Mouse (Mus musculus): ENCODE results near the gene Cyb5rl. TPM values are rescaled to one million over a fixed set of nuclear protein-coding genes. Genes with fewer than 3 reads are reported as not detected.

The Cyb5rl gene
- polyA plus RNA-seq, 1 experiment, result 4.8 TPM

DNA sequence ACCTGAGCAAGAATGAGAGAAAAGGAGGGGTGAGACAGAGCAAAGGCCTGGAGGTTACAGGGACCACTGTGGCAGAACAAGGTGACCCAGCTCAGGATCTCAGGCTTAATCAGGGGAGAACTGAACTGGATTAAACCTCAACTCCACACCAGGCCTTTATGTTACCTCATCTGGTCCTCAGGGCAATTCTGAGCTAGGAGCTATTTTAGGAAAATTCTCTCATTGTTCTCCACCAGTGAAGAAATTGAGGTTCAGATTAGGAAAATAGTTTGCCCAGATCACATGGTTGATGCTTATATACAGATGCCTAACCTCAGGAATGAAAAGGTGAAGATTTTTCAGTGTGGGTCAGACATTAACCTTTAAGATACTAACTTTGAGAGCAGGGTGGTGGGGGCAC lies 12.9 kb downstream of the Cyb5rl start:
- H3K27me3 ChIP-seq (ENCODE audit: control insufficient read depth, insufficient read depth, low read length, poor library complexity, severe bottlenecking), result no peaks in the 10 kb centered on the region
- H3K9me3 ChIP-seq (replicated peaks; ENCODE audit: control insufficient read depth, insufficient read depth, low read length, poor library complexity, severe bottlenecking), result no peaks in the 10 kb centered on the region
- TF ChIP-seq EP300 (IDR thresholded peaks at IDR 0.05; ENCODE audit: insufficient read depth, low read depth, low read length) (no peak), POLR2A (IDR thresholded peaks at IDR 0.05; ENCODE audit: insufficient read depth, low read length) (no peak), CTCF (IDR thresholded peaks at IDR 0.05; ENCODE audit: low read depth, low read length) (no peak)
- H3K9ac ChIP-seq (ENCODE audit: low read depth, poor library complexity, severe bottlenecking), result no peak overlapping the region
- no peak overlapping the region for H3K27ac ChIP-seq (ENCODE audit: insufficient read depth, low read length)
- no peak overlapping the region for H3K4me3 ChIP-seq (ENCODE audit: low read depth, low read length)
- H3K4me1 ChIP-seq (ENCODE audit: control insufficient read depth, insufficient read depth, low read length), result no peaks in the 10 kb centered on the region
- H3K36me3 ChIP-seq (ENCODE audit: control insufficient read depth, insufficient read depth, low read length, poor library complexity, severe bottlenecking), result no peaks in the 10 kb centered on the region

GRCm38 (mm10) chr4:107082185-107082584 lies 15.4 kb downstream of the Cyb5rl start:
- no peaks in the 10 kb centered on the region for H3K9me3 ChIP-seq (replicated peaks; ENCODE audit: control insufficient read depth, insufficient read depth, low read length, poor library complexity, severe bottlenecking)
- H3K4me1 ChIP-seq (ENCODE audit: control insufficient read depth, insufficient read depth, low read length), result no peaks in the 10 kb centered on the region
- H3K9ac ChIP-seq (ENCODE audit: low read depth, poor library complexity, severe bottlenecking), result no peak overlapping the region
- H3K27ac ChIP-seq (ENCODE audit: insufficient read depth, low read length), result no peak overlapping the region
- H3K36me3 ChIP-seq (ENCODE audit: control insufficient read depth, insufficient read depth, low read length, poor library complexity, severe bottlenecking), result no peaks in the 10 kb centered on the region
- no peak for TF ChIP-seq CTCF (IDR thresholded peaks at IDR 0.05; ENCODE audit: low read depth, low read length)
- no peak for TF ChIP-seq EP300 (IDR thresholded peaks at IDR 0.05; ENCODE audit: insufficient read depth, low read depth, low read length)
- no peak for TF ChIP-seq POLR2A (IDR thresholded peaks at IDR 0.05; ENCODE audit: insufficient read depth, low read length)
- H3K4me3 ChIP-seq (ENCODE audit: low read depth, low read length), result no peak overlapping the region
- H3K27me3 ChIP-seq (ENCODE audit: control insufficient read depth, insufficient read depth, low read length, poor library complexity, severe bottlenecking), result no peaks in the 10 kb centered on the region

DNA sequence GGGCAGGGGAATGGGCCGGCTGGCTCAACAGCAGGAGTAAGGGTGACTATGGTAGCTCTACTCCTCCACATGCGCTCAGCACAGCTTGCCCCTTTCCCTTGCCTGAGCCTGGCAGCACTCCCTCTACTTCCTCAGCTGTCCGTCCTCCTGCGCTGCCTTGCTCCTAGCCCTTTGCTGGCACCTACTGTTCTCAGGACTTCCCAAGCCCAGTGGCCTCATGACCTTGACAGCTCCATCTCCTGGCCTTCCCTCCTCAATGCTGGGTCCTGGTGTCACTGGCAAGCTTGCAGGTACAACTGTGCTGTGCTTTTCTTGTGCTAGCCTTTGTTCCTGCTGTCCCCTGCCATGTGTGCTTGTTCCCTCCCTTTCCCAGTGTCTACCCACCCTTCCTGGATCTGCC lies 16.3 kb downstream of the Cyb5rl start:
- TF ChIP-seq EP300 (IDR thresholded peaks at IDR 0.05; ENCODE audit: insufficient read depth, low read depth, low read length), result no peak
- no peak for TF ChIP-seq CTCF (IDR thresholded peaks at IDR 0.05; ENCODE audit: low read depth, low read length)
- no peak for TF ChIP-seq POLR2A (IDR thresholded peaks at IDR 0.05; ENCODE audit: insufficient read depth, low read length)
- H3K9ac ChIP-seq (ENCODE audit: low read depth, poor library complexity, severe bottlenecking), result no peak overlapping the region
- H3K4me1 ChIP-seq (ENCODE audit: control insufficient read depth, insufficient read depth, low read length), result no peaks in the 10 kb centered on the region
- no peak overlapping the region for H3K27ac ChIP-seq (ENCODE audit: insufficient read depth, low read length)
- H3K4me3 ChIP-seq (ENCODE audit: low read depth, low read length), result no peak overlapping the region
- H3K36me3 ChIP-seq (ENCODE audit: control insufficient read depth, insufficient read depth, low read length, poor library complexity, severe bottlenecking), result no peaks in the 10 kb centered on the region
- H3K9me3 ChIP-seq (replicated peaks; ENCODE audit: control insufficient read depth, insufficient read depth, low read length, poor library complexity, severe bottlenecking), result no peaks in the 10 kb centered on the region
- H3K27me3 ChIP-seq (ENCODE audit: control insufficient read depth, insufficient read depth, low read length, poor library complexity, severe bottlenecking), result no peaks in the 10 kb centered on the region

GRCm38 (mm10) chr4:107084343-107084742 lies 17.6 kb downstream of the Cyb5rl start:
- Histone ChIP-seq H3K4me3 (ENCODE audit: low read depth, low read length) (no peak overlapping the region), H3K4me1 (ENCODE audit: control insufficient read depth, insufficient read depth, low read length) (no peaks in the 10 kb centered on the region), H3K9me3 (replicated peaks; ENCODE audit: control insufficient read depth, insufficient read depth, low read length, poor library complexity, severe bottlenecking) (no peaks in the 10 kb centered on the region), H3K36me3 (ENCODE audit: control insufficient read depth, insufficient read depth, low read length, poor library complexity, severe bottlenecking) (no peaks in the 10 kb centered on the region), H3K27me3 (ENCODE audit: control insufficient read depth, insufficient read depth, low read length, poor library complexity, severe bottlenecking) (no peaks in the 10 kb centered on the region), H3K27ac (ENCODE audit: insufficient read depth, low read length) (no peak overlapping the region), H3K9ac (ENCODE audit: low read depth, poor library complexity, severe bottlenecking) (no peak overlapping the region)
- TF ChIP-seq CTCF (IDR thresholded peaks at IDR 0.05; ENCODE audit: low read depth, low read length), result no peak

DNA sequence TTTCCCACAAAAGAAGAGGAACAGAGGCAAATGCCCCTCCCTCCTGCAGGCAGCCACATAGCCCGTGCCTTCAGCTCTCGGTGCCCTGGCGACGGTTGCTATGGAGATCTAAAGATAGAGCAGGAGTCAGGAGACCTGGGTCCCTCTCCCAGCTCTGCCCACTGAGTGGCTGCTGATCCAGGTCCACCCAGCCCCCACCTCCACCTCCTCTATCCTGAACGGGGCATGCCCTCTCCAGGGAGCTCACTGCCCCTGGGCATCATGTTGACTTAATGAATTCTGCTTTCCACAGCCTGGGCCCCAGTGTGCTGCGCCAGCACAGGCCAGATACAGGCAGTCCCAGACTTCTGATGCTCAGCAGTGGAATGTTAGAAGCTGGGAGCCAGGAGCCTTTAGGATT lies 18.1 kb downstream of the Cyb5rl start:
- Histone ChIP-seq H3K4me3 (ENCODE audit: low read depth, low read length) (no peak overlapping the region), H3K27ac (ENCODE audit: insufficient read depth, low read length) (no peak overlapping the region), H3K4me1 (ENCODE audit: control insufficient read depth, insufficient read depth, low read length) (no peaks in the 10 kb centered on the region), H3K36me3 (ENCODE audit: control insufficient read depth, insufficient read depth, low read length, poor library complexity, severe bottlenecking) (no peaks in the 10 kb centered on the region), H3K9ac (ENCODE audit: low read depth, poor library complexity, severe bottlenecking) (no peak overlapping the region), H3K27me3 (ENCODE audit: control insufficient read depth, insufficient read depth, low read length, poor library complexity, severe bottlenecking) (no peaks in the 10 kb centered on the region), H3K9me3 (replicated peaks; ENCODE audit: control insufficient read depth, insufficient read depth, low read length, poor library complexity, severe bottlenecking) (no peaks in the 10 kb centered on the region)
- TF ChIP-seq EP300 (IDR thresholded peaks at IDR 0.05; ENCODE audit: insufficient read depth, low read depth, low read length) (no peak), POLR2A (IDR thresholded peaks at IDR 0.05; ENCODE audit: insufficient read depth, low read length) (no peak), CTCF (IDR thresholded peaks at IDR 0.05; ENCODE audit: low read depth, low read length) (no peak)

- H3K9me3 ChIP-seq (replicated peaks; ENCODE audit: control insufficient read depth, insufficient read depth, low read length, poor library complexity, severe bottlenecking), result no peaks in the 10 kb centered on the region
- no peaks in the 10 kb centered on the region for H3K27me3 ChIP-seq (ENCODE audit: control insufficient read depth, insufficient read depth, low read length, poor library complexity, severe bottlenecking)
- H3K9ac ChIP-seq (ENCODE audit: low read depth, poor library complexity, severe bottlenecking), result no peak overlapping the region
- H3K4me1 ChIP-seq (ENCODE audit: control insufficient read depth, insufficient read depth, low read length), result no peaks in the 10 kb centered on the region
- no peak for TF ChIP-seq CTCF (IDR thresholded peaks at IDR 0.05; ENCODE audit: low read depth, low read length)
- TF ChIP-seq POLR2A (IDR thresholded peaks at IDR 0.05; ENCODE audit: insufficient read depth, low read length), result no peak
- no peak for TF ChIP-seq EP300 (IDR thresholded peaks at IDR 0.05; ENCODE audit: insufficient read depth, low read depth, low read length)
- H3K36me3 ChIP-seq (ENCODE audit: control insufficient read depth, insufficient read depth, low read length, poor library complexity, severe bottlenecking), result no peaks in the 10 kb centered on the region
- no peak overlapping the region for H3K27ac ChIP-seq (ENCODE audit: insufficient read depth, low read length)
- H3K4me3 ChIP-seq (ENCODE audit: low read depth, low read length), result no peak overlapping the region
Observed at GRCm38 (mm10) chr4:107091696-107092095, 24.9 kb downstream of the Cyb5rl start.
